Comparison of ENCODE assay signal across 25 mouse cellular contexts in genomic region chr6:92752737-92753136, GRCm38 (mm10). TPM values are rescaled to one million over a fixed set of nuclear protein-coding genes. Genes with fewer than 3 reads are reported as not detected.
DNase-seq lines count a peak whose midpoint lies in the region; ATAC-seq lines count a peak whose summit lies in the region.
"Had no signal": no experiment of that assay in that cellular context is flagged by ENCODE, and none has a peak within 500 bp of the region (broad histone marks: within the 10 kb centered on the region; RNA-seq: fewer than 3 reads in every experiment).

No protein-coding gene starts in this region.

- 94% methylated on average over 2 of the region's 2 CpGs for WGBS in hindbrain, embryonic 13.5 days
- WGBS in hindbrain, embryonic 10.5 days, result 73% methylated on average over 2 of the region's 2 CpGs
- WGBS in midbrain, embryonic 15.5 days, result 73% methylated on average over 2 of the region's 2 CpGs
- 77% methylated on average over 2 of the region's 2 CpGs for WGBS in midbrain, embryonic 11.5 days

- 0 out of 2 replicates have a peak overlapping the region, but pooled peaks have one; percentile 12 for H3K27ac ChIP-seq in hindbrain, embryonic 13.5 days
- no peak overlapping the region for H3K27ac ChIP-seq in hindbrain, embryonic 10.5 days
- H3K27ac ChIP-seq in midbrain, embryonic 15.5 days, result peak overlapping the region; percentile 51
- no peak overlapping the region for H3K27ac ChIP-seq in midbrain, embryonic 11.5 days (ENCODE audit: low read depth, low read length)
- H3K27ac ChIP-seq: embryonic facial prominence, embryonic 12.5 days; gastrocnemius, adult 2 months; heart, embryonic 15.5 days; kidney, postnatal 0 days; neural tube, embryonic 13.5 days had no signal

- no peaks in the 10 kb centered on the region for H3K9me3 ChIP-seq in hindbrain, embryonic 13.5 days
- H3K9me3 ChIP-seq in hindbrain, embryonic 10.5 days, result no peaks in the 10 kb centered on the region
- H3K9me3 ChIP-seq in midbrain, embryonic 15.5 days, result no peaks in the 10 kb centered on the region
- no peaks in the 10 kb centered on the region for H3K9me3 ChIP-seq in midbrain, embryonic 11.5 days (ENCODE audit: control insufficient read depth, low read length)
- H3K9me3 ChIP-seq: embryonic facial prominence, embryonic 12.5 days; heart, embryonic 15.5 days; neural tube, embryonic 13.5 days had no signal

- H3K4me3 ChIP-seq in hindbrain, embryonic 13.5 days, result no peak overlapping the region
- H3K4me3 ChIP-seq in hindbrain, embryonic 10.5 days, result no peak overlapping the region
- no peak overlapping the region for H3K4me3 ChIP-seq in midbrain, embryonic 15.5 days
- no peak overlapping the region for H3K4me3 ChIP-seq in midbrain, embryonic 11.5 days (ENCODE audit: low read depth, low read length)
- H3K4me3 ChIP-seq: embryonic facial prominence, embryonic 12.5 days; gastrocnemius, adult 2 months; heart, embryonic 15.5 days; myocyte; neural tube, embryonic 13.5 days had no signal

- H3K27me3 ChIP-seq in hindbrain, embryonic 13.5 days, result no peaks in the 10 kb centered on the region
- no peaks in the 10 kb centered on the region for H3K27me3 ChIP-seq in hindbrain, embryonic 10.5 days (ENCODE audit: insufficient read depth, poor library complexity, severe bottlenecking)
- H3K27me3 ChIP-seq in midbrain, embryonic 15.5 days (replicated peaks), result no peaks in the 10 kb centered on the region
- H3K27me3 ChIP-seq in midbrain, embryonic 11.5 days (ENCODE audit: control insufficient read depth, insufficient read depth, low read length), result no peaks in the 10 kb centered on the region
- H3K27me3 ChIP-seq: CH12.LX; embryonic facial prominence, embryonic 12.5 days; heart, embryonic 15.5 days; neural tube, embryonic 13.5 days had no signal

- peaks cover 5% of the 10 kb centered on the region; the same call in 1 of the 2 replicates for H3K4me1 ChIP-seq in hindbrain, embryonic 13.5 days (replicated peaks)
- 0 out of 2 replicates have a peak, but pooled peaks cover 4% of the 10 kb centered on the region for H3K4me1 ChIP-seq in hindbrain, embryonic 10.5 days (replicated peaks)
- H3K4me1 ChIP-seq in midbrain, embryonic 15.5 days, result peaks cover 7% of the 10 kb centered on the region
- no peaks in the 10 kb centered on the region for H3K4me1 ChIP-seq in midbrain, embryonic 11.5 days (ENCODE audit: control insufficient read depth, insufficient read depth, low read length)
- H3K4me1 ChIP-seq: embryonic facial prominence, embryonic 12.5 days had no signal

- no peak overlapping the region for H3K4me2 ChIP-seq in hindbrain, embryonic 13.5 days
- no peak overlapping the region for H3K4me2 ChIP-seq in midbrain, embryonic 15.5 days
- H3K4me2 ChIP-seq in midbrain, embryonic 11.5 days, result no peak overlapping the region
- H3K4me2 ChIP-seq: embryonic facial prominence, embryonic 12.5 days; heart, embryonic 15.5 days; neural tube, embryonic 13.5 days had no signal

- no peaks in the 10 kb centered on the region for H3K36me3 ChIP-seq in hindbrain, embryonic 13.5 days
- H3K36me3 ChIP-seq in hindbrain, embryonic 10.5 days, result no peaks in the 10 kb centered on the region
- H3K36me3 ChIP-seq in midbrain, embryonic 15.5 days (replicated peaks), result no peaks in the 10 kb centered on the region
- H3K36me3 ChIP-seq in midbrain, embryonic 11.5 days (ENCODE audit: control insufficient read depth, insufficient read depth, low read length), result no peaks in the 10 kb centered on the region
- H3K36me3 ChIP-seq: embryonic facial prominence, embryonic 12.5 days; G1E; heart, embryonic 15.5 days; neural tube, embryonic 13.5 days had no signal

- ATAC-seq in hindbrain, embryonic 13.5 days (ENCODE audit: low FRiP score), result no peak
- ATAC-seq in midbrain, embryonic 15.5 days (replicated peaks), result peak; percentile 80
- no peak for ATAC-seq in midbrain, embryonic 11.5 days (ENCODE audit: low FRiP score)

- no peak for DNase-seq in hindbrain, embryonic 10.5 days (ENCODE audit: low spot score)
- DNase-seq in midbrain, embryonic 11.5 days (ENCODE audit: low spot score, missing footprints), result no peak
- DNase-seq in ZHBTc4 (ENCODE audit: low read depth, low spot score), result peak; percentile 28
- peak; percentile 56 for DNase-seq in brain, embryonic 18.5 days (ENCODE audit: low read depth, low spot score)
- no peak for DNase-seq in Muller cell, postnatal 12 days (ENCODE audit: inconsistent ontology term)
- DNase-seq in gastrocnemius, adult 18-20 months (ENCODE audit: low spot score), result no peak
- DNase-seq: adrenal gland, postnatal 14 days; B cell, adult 2 months; cerebellum, adult 11-12 months; cerebellum, postnatal 25 days; gastrocnemius, adult 2 months; heart, postnatal 36 days; kidney, adult 2 months; lung, postnatal 4 days; right cerebral cortex, adult 18-20 months; spleen, adult 18-20 months had no signal

- H3K9ac ChIP-seq in hindbrain, embryonic 13.5 days, result no peak overlapping the region
- H3K9ac ChIP-seq in midbrain, embryonic 15.5 days, result no peak overlapping the region
- H3K9ac ChIP-seq in midbrain, embryonic 11.5 days (ENCODE audit: low read length), result no peak overlapping the region
- H3K9ac ChIP-seq: embryonic facial prominence, embryonic 12.5 days; heart, embryonic 15.5 days; neural tube, embryonic 13.5 days had no signal

RNA-seq across cellular contexts. Expression of gene Prickle2, which starts 46.8 kb away (rescaled TPM):
- polyA plus RNA-seq in hindbrain, embryonic 13.5 days (2015; fragmentation: Nextera tagmentation; extraction: Ambion mirVana), result 14.2 and 14.3 TPM in 2 replicates
- 4.9 and 8.4 TPM in 2 replicates for polyA plus RNA-seq in hindbrain, embryonic 10.5 days (2016; fragmentation: Nextera tagmentation; extraction: Ambion mirVana)
- polyA plus RNA-seq in midbrain, embryonic 15.5 days (2015; fragmentation: Nextera tagmentation; extraction: Ambion mirVana), result 15.4 and 17.0 TPM in 2 replicates
- polyA plus RNA-seq in midbrain, embryonic 11.5 days (2014; fragmentation: Nextera tagmentation; extraction: Ambion mirVana), result 6.8 and 7.7 TPM in 2 replicates
- total RNA-seq in gastrocnemius, adult 18-20 months (2021), result 1 to 10 TPM; 1.1 to 1.6 TPM
- total RNA-seq: CH12.LX had no signal
- polyA plus RNA-seq: G1E had no signal

Comparison
In these comparisons a context has a peak if more than half of its experiments do, and no peak if none do; other contexts are left out.
1. H3K27ac ChIP-seq: peak in hindbrain, embryonic 13.5 days (single experiment) and midbrain, embryonic 15.5 days (single experiment); none in hindbrain, embryonic 10.5 days (single experiment) and midbrain, embryonic 11.5 days (single experiment).
2. DNase-seq: peak in ZHBTc4 (single experiment) and brain, embryonic 18.5 days (single experiment); none in hindbrain, embryonic 10.5 days (single experiment), midbrain, embryonic 11.5 days (single experiment), Muller cell, postnatal 12 days (single experiment) and gastrocnemius, adult 18-20 months (single experiment).